Mouse (Mus musculus): ENCODE results near the gene Tbca.

Gene Tbca

GRCm38 (mm10) chr13:94847870-94848269 lies 59.2 kb downstream of the Tbca start:
- DNase-seq (ENCODE audit: low spot score in 2 of 2) = no peak

GRCm38 (mm10) chr13:94849351-94849750 lies 60.6 kb downstream of the Tbca start:
- no peak for DNase-seq (ENCODE audit: low spot score in 2 of 2)

- no peak for DNase-seq (ENCODE audit: low spot score in 2 of 2)
These were observed 69.4 kb downstream of the Tbca start for GRCm38 (mm10) chr13:94858016-94858575.

- no peak for DNase-seq (ENCODE audit: low spot score in 2 of 2)
These were observed 70.5 kb downstream of the Tbca start for GRCm38 (mm10) chr13:94859256-94859655.

DNA sequence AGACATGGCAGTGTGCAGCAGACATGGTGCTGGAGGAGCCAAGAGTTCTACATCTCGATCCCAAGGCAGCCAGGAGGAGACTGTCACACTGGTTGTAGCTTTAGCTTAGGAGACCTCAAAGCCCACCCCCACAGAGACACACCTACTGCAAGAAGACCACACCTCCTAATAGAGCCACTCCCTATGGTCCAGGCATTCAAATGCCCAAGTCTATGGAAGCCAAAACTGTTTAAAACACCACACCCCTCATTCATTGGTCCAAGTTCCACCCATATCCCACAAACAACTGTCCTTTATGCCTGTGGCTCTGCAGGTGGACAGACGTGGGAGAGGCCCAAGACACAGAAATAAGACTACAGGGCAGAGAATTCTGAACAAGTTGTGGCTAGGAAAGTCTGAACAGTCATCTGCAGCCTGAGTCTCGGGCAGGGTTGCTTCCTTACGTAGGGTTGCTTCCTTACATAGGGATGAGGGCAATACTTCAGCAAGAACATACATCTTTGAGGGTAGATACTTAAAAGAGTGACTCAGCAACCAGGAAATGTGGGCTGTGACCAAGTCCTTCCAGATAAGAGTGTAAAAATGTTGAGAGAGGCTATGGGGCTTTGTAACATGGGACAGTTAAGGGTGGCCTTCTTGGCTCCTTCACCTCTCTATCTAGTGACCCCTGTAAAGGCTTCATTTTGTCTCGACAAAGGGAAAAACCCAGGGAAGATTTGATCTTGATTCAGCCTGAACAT lies 74.0 kb downstream of the Tbca start:
- no peak for DNase-seq (ENCODE audit: low spot score in 2 of 2)

GRCm38 (mm10) chr13:94866906-94867305 lies 78.2 kb downstream of the Tbca start:
- no peak for DNase-seq (ENCODE audit: low spot score in 2 of 2)

- no peak for DNase-seq (ENCODE audit: low spot score in 2 of 2)
These were observed 79.1 kb downstream of the Tbca start for GRCm38 (mm10) chr13:94867772-94868171.

DNA sequence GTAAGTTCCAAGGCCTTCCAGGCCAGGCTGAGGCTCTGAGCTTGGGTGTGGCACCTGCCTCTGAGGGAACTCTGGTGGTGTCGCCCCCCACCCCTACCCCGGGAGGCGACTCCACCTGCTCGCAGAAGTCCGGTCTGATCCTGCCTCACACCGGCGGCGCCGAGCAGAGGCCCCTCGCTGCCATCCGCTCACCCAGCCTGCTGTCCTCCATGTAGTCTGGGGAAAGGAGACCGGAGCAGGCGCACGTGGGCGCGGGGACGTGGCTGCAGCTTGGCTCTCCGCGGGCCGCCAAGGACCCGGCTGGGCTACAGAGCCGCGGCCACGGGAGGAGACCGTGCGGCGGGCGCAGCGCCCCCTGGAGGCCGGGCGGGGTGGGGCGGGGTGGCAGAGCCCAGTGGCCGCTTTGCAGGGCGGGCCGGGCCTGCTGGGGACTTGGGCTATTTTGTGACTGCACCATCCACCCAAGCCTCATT lies 79.8 kb downstream of the Tbca start:
- DNase-seq (ENCODE audit: low spot score in 2 of 2) = peak in 1 of 2 experiments; percentile 7

- DNase-seq (ENCODE audit: low spot score in 2 of 2) = no peak
These were observed 80.8 kb downstream of the Tbca start for GRCm38 (mm10) chr13:94869541-94869940.

GRCm38 (mm10) chr13:94870071-94870460 lies 81.4 kb downstream of the Tbca start:
- no peak for DNase-seq (ENCODE audit: low spot score in 2 of 2)

DNA sequence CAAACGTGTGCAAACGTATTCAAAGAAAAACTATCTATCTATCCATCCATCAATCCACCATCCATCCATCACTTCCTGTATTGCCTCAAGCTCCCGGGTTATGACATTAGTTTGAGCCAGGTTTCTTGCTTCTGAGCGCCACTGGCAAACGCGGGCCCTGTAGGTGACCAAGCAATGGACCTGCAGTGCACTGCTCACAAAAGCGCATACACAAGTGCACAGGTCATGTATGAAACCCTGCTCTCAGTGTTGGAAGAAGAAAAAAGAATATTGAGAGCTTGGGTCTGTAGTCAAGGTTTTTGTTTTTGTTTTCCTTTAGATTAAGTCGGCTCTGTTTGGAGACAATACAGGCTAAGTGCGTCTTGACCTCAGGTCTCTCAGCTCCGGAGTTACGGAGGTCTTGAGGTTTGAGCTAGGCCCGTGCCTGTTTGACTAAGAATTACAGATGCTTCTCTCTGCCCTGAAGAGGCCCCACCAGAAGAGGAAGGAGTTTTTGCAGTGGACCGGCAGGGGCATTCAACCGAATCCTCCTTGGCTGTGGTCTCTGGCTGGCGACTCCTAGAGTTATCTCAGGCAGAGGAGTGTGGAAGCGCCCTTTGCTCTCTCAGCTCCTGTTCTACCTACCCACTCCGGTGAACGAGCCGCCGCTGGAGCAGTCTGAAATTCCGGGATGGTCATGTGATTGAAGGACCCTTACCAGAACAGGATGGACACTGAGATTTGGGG lies 81.9 kb downstream of the Tbca start:
- DNase-seq (ENCODE audit: low spot score in 2 of 2) = peak in 1 of 2 experiments; percentile 8

DNA sequence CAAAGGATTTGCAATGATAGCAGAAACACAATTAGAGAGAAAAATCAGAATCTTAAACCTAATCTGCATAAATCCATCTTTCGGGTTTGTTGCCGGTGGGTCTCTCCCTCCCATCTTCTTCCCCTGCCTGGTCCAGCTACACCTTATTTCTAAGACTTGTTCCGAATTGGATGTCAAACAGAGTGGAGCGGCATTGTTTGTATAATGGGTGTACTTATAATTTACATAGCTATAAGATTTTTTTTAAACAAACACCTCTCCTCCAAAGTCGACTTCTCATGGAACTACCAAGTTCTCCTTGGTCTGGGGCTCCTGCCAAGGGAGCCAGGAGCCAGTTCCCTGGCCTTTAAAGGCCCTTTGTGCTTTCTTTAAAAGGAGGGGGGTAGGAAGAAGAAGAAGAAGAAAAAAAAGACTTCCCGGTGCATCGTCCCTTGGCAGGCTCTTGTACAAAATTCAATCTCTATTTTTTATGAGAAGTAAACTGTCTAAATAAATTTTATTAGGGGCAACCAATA lies 83.2 kb downstream of the Tbca start:
- no peak for DNase-seq (ENCODE audit: low spot score in 2 of 2)

- DNase-seq (ENCODE audit: low spot score in 2 of 2) = peak in 1 of 2 experiments; percentile 6
These were observed 83.7 kb downstream of the Tbca start for GRCm38 (mm10) chr13:94872439-94872838.

GRCm38 (mm10) chr13:94873111-94874038 lies 84.7 kb downstream of the Tbca start:
- peak in 1 of 2 experiments; percentile 6 for DNase-seq (ENCODE audit: low spot score in 2 of 2)

DNA sequence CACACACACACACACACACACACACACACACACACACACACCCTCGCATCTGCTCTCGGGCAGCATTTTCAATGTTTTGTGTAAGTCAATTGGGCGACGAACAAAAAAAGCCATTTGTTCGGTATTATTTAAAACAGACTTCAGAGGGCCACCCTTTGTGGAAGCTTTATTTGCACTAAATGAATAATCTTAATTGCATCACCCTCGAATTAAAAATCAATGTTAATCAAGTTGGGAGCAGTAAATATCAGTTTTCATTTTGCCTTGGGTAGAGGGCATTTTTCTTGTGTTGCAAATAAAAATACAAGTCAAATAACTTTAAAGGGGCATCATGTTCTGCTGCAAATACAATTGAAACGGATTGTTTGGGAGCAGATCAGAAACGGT lies 85.3 kb downstream of the Tbca start:
- no peak for DNase-seq (ENCODE audit: low spot score in 2 of 2)

DNA sequence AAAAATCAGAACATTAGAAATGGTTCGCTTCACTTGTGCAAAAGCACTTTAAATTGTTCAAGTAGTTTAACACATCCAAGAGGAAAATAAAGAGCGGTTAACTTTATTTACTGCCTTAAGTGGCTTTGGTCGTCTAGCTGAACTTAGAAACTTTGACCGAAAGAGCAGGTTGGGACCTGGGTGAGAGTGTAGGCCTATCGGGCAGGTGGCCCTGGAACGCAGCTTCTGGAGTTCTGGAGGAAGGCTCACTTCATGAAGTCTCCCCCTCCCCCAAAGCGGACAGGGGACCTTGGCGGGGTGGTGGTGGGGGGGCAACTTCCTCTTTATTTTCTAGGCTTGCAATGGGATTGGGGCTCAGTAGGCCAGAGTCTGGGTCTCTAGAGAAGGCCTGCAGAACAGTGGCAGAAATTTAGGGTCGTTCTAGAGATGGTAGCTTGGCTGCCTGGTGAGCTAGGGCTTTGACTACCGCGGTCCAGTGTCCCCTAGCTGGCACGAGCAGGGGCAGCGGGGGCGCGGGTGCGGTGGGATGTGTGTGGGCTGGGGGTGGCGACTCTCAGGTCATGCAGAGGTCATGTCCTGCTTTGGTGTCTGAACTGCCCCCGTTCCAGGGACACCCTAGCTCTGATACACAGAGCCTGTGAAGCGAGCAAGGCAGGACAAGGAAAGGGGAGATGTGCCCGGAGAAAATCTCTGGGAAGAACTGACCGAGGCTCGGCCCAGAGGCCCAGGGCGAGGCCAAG lies 86.1 kb downstream of the Tbca start:
- DNase-seq (ENCODE audit: low spot score in 2 of 2) = peak in 1 of 2 experiments; percentile 7

- DNase-seq (ENCODE audit: low spot score in 2 of 2) = no peak
These were observed 86.7 kb downstream of the Tbca start, which contains the start of gene Otp for GRCm38 (mm10) chr13:94875396-94875880. Otp (plus strand) TSS chr13:94875602.

DNA sequence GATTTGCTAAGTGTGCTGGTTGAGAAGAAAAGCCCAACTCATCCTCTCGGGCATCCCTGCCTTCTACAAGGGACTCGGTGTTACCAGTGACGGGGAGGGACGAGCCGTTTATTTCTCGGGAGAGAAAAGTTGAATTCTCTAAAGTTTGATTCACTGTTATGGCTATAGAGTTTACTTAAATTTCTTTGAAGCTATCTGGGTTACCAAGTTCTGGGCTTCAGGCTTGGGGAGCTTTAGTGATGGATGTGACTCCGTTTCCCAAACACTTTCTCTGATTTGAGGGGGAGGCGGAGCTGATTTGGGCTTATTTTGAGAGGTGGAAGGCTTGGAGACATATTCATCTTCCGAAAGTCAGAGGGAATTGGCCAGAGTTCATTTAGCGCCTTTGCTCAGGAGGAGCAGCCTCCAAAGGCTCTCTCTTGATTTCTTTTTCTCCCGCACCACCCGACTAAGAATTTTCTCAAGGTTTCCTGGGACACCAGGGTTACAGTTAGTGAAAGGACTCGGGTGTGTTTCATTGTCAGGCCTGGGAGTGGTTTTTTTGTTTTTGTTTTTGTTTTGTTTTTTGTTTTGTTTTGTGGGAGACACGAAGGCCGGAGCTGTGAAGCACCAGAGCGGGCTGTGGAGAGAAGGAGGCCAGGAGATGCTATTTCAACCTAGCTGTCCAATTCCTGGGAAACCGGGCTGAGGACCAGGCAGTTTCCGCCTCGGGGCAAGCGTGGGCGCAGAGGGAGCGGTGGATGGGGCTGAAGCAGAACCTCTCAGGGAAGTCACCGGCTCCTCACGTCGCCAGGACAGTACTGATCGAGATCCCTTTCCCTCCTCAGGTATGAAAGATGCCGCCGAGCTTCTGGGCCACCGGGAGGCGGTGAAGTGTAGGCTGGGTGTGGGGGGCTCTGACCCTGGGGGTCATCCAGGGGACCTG lies 87.8 kb downstream of the Tbca start:
- DNase-seq (ENCODE audit: low spot score in 2 of 2) = peak in 1 of 2 experiments; percentile 14

DNA sequence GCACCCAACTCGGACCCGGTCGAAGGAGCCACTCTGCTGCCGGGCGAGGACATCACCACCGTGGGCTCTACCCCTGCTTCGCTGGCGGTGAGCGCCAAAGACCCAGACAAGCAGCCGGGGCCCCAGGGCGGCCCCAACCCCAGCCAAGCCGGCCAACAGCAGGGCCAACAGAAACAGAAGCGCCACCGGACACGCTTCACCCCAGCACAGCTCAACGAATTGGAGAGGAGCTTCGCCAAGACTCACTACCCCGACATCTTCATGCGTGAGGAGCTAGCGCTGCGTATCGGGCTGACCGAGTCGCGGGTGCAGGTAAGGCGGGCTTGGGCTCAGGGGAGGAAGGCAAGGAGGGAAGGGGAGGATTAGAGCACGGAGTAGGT lies 88.5 kb downstream of the Tbca start:
- no peak for DNase-seq (ENCODE audit: low spot score in 2 of 2)
